Mouse (Mus musculus) effector memory CD4-positive, alpha-beta T cell, adult 7 months (primary cell): ENCODE results near the gene Olfr441. TPM values are rescaled to one million over a fixed set of nuclear protein-coding genes. Genes with fewer than 3 reads are reported as not detected.

ENCODE experiments used
- polyA plus RNA-seq: library from polyadenylated mRNA; unstranded; fragments of 100-300 nt; shearing (Covaris generic); gene quantifications from one replicate; pipeline ENCODE4 v1.2.1, GENCODE M21; 2017

Olfr441 gene
- polyA plus RNA-seq, result not detected

DNA sequence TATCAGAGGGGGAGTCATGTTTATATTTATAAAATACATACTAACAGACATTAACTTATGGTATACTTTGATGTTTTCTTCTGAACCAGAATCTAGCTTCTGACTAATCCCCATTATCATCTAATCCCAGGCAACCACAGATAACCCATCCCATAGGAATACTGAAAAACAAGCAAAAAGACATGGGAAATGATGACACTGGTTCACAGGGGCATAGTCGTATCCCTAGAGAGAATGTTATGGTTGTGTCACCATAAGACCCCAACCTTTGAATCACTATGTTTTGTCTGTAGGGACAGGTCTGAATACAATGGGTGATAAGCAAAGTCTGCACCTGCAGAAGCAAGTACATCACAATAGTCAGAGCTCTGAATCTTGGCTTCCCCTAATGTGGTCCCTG is at the start of gene Olfr441:
Olfr441 (plus strand) TSS at position 301 of the 400 bp plus-strand sequence.

DNA sequence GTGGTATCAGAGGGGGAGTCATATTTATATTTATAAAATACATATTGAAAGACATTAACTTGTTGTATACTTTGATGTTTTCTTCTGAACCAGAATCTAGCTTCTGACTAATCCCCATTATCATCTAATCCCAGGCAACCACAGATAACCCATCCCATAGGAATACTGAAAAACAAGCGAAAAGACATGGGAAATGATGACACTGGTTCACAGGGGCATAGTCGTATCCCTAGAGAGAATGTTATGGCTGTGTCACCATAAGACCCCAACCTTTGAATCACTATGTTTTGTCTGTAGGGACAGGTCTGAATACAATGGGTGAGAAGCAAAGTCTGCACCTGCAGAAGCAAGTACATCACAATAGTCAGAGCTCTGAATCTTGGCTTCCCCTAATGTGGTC is 40.1 kb downstream of the Olfr441 start, which contains the start of gene Olfr237-ps1:
Olfr237-ps1 (plus strand) TSS at position 301 of the 400 bp plus-strand sequence.

DNA sequence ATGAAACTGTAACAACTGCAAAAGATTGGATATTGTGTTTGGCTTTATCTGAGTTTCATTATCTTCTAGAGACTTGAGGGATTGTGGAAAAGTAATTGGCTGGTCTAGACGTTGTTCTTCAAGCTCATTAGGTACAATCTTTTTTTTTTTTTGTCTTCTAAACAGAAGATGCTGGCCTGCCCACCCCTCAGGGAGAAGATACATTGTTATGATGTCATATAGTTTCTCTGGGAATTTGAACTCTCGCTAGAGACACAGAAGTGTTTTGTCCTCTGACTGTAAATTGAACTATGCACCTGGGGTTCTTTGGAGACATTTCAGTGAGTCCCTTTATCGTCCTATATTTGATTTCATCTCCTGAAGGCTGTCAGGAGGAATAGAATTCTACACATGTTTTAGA is 56.8 kb downstream of the Olfr441 start, which contains the start of gene Olfr437:
Olfr437 (plus strand) TSS at position 301 of the 400 bp plus-strand sequence.

Other genes starting within 250 kb of the Olfr441 start
- not detected for gene Olfr448, start 215.9 kb upstream of the Olfr441 start, polyA plus RNA-seq
- not detected for gene Olfr447, start 197.5 kb upstream of the Olfr441 start, polyA plus RNA-seq
- 0.17 TPM for gene Olfr446, start 185.0 kb upstream of the Olfr441 start, polyA plus RNA-seq
- gene Olfr444, start 157.3 kb upstream of the Olfr441 start, polyA plus RNA-seq, result not detected
- gene Olfr237-ps1, start 40.2 kb downstream of the Olfr441 start, polyA plus RNA-seq, result not detected
- not detected for gene Olfr437, start 56.9 kb downstream of the Olfr441 start, polyA plus RNA-seq
- gene Olfr13, start 65.8 kb downstream of the Olfr441 start, polyA plus RNA-seq, result 0.27 TPM
- not detected for gene Olfr435, start 90.8 kb downstream of the Olfr441 start, polyA plus RNA-seq
- gene Olfr434, start 106.7 kb downstream of the Olfr441 start, polyA plus RNA-seq, result not detected
- not detected for gene Olfr47, start 125.2 kb downstream of the Olfr441 start, polyA plus RNA-seq
- gene Arhgef5, start 159.2 kb downstream of the Olfr441 start, polyA plus RNA-seq, result 0.45 TPM
- gene Nobox, start 203.2 kb downstream of the Olfr441 start, polyA plus RNA-seq, result not detected